ENCODE assay signal across 1 mouse cellular context in genomic region chr8:124088092-124088613, GRCm38 (mm10).
TF ChIP-seq lines count a peak whose summit lies in the region.

No protein-coding gene starts in this region.

TF ChIP-seq in CH12.LX, 34 proteins besides CTCF, POLR2A, EP300 and RAD21 (continued from another document):
- TF ChIP-seq UBTF (IDR thresholded peaks at IDR 0.05; ENCODE audit: low read depth, low read length) (0 out of 2 replicates have a peak, but pooled peaks have one; percentile 33), ETS1 (conservative IDR thresholded peaks at IDR 0.05; ENCODE audit: low read depth, low read length) (peak; percentile 63), JUND (conservative IDR thresholded peaks at IDR 0.05; ENCODE audit: low read depth, low read length) (no peak), MAZ (IDR thresholded peaks at IDR 0.05; ENCODE audit: low read depth, low read length) (no peak), RCOR1 (conservative IDR thresholded peaks at IDR 0.05; ENCODE audit: low read depth, low read length) (no peak), MYC (IDR thresholded peaks at IDR 0.05; ENCODE audit: low read depth, low read length) (no peak; the same call in 1 of the 2 replicates), SIN3A (IDR thresholded peaks at IDR 0.05; ENCODE audit: low read length) (no peak), MXI1 (IDR thresholded peaks at IDR 0.05; ENCODE audit: low read depth, low read length) (0 out of 2 replicates have a peak, but pooled peaks have one; percentile 40), HCFC1 (IDR thresholded peaks at IDR 0.05; ENCODE audit: low read depth, low read length) (no peak), SMC3 (IDR thresholded peaks at IDR 0.05; ENCODE audit: low read depth, low read length) (no peak), USF1 (IDR thresholded peaks at IDR 0.05; ENCODE audit: low read depth, low read length) (no peak), CHD2 (IDR thresholded peaks at IDR 0.05; ENCODE audit: low read length) (no peak), IRF4 (IDR thresholded peaks at IDR 0.05; ENCODE audit: low read depth, low read length) (peak; percentile 20; the same call in 1 of the 2 replicates)
